21 mouse cellular contexts compared by ENCODE assay signal in the genomic region with DNA sequence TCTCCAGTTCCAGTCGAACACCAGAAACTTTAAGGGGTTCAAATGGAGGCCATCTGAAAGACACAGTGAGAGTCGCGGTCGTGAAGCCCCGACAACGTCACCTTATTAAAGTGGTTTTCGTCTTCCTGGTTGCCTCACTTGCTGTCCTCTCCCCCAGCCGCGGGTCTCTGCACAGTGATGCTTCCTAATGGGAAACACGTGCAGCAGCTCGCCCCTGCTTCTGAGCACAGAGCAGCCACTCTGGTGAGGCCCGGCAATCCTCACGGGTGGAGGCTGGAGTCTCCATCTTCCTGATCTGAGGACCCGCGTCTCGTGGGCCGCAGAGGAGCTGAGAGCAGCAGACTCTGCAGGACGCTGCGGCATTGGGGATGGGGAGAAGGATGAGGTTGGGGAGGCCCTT. TPM values are rescaled to one million over a fixed set of nuclear protein-coding genes. Genes with fewer than 3 reads are reported as not detected.
A peak's percentile ranks its signal among the peaks of the same experiment; 100 is the strongest.
DNase-seq lines count a peak whose midpoint lies in the region; ATAC-seq lines count a peak whose summit lies in the region.
"Had no signal": no experiment of that assay in that cellular context is flagged by ENCODE, and none has a peak within 500 bp of the region (broad histone marks: within the 10 kb centered on the region; RNA-seq: fewer than 3 reads in every experiment).

No protein-coding gene starts in this region.

- peak; percentile 61 for DNase-seq in forebrain, embryonic 11.5 days (ENCODE audit: low spot score)
- DNase-seq in forebrain, embryonic 14.5 days (ENCODE audit: low spot score): no peak
- DNase-seq in neural tube, embryonic 10.5 days (ENCODE audit: extremely low spot score, low spot score): peak; percentile 53
- DNase-seq in T-cell, adult 2 months (ENCODE audit: low spot score): no peak
- DNase-seq in left cerebral cortex, postnatal 4 days: no peak
- DNase-seq: adrenal gland, adult 8-10 months; cerebellum, adult 8-10 months; gastrocnemius, postnatal 10 days; kidney, adult 2 months; kidney, postnatal 4 days; lung, postnatal 10 days; right cerebral cortex, adult 18-20 months had no signal

- ATAC-seq in forebrain, embryonic 11.5 days (replicated peaks; ENCODE audit: low FRiP score): no peak
- ATAC-seq in forebrain, embryonic 14.5 days: no peak
- no peak for ATAC-seq in neural tube, embryonic 15.5 days (ENCODE audit: low FRiP score)
- no peak for ATAC-seq in hindbrain, embryonic 13.5 days (ENCODE audit: low FRiP score)
- no peak for ATAC-seq in kidney, embryonic 14.5 days (ENCODE audit: low FRiP score, low TSS enrichment)
- ATAC-seq: midbrain, embryonic 13.5 days had no signal

- no peaks in the 10 kb centered on the region for H3K36me3 ChIP-seq in forebrain, embryonic 11.5 days (ENCODE audit: control insufficient read depth, insufficient read depth, low read length)
- H3K36me3 ChIP-seq in forebrain, embryonic 14.5 days (ENCODE audit: control insufficient read depth, insufficient read depth, low read length): no peaks in the 10 kb centered on the region
- H3K36me3 ChIP-seq in neural tube, embryonic 15.5 days: no peaks in the 10 kb centered on the region
- no peaks in the 10 kb centered on the region for H3K36me3 ChIP-seq in hindbrain, embryonic 13.5 days
- H3K36me3 ChIP-seq in kidney, embryonic 14.5 days (ENCODE audit: control insufficient read depth, insufficient read depth, low read length): no peaks in the 10 kb centered on the region
- H3K36me3 ChIP-seq: forebrain, embryonic 15.5 days; heart, embryonic 13.5 days; hindbrain, embryonic 15.5 days; midbrain, embryonic 13.5 days had no signal

- no peak overlapping the region for H3K4me3 ChIP-seq in forebrain, embryonic 11.5 days (ENCODE audit: low read depth, low read length)
- no peak overlapping the region for H3K4me3 ChIP-seq in forebrain, embryonic 14.5 days (ENCODE audit: low read depth, low read length)
- no peak overlapping the region for H3K4me3 ChIP-seq in neural tube, embryonic 15.5 days (replicated peaks)
- no peak overlapping the region for H3K4me3 ChIP-seq in hindbrain, embryonic 13.5 days
- H3K4me3 ChIP-seq in kidney, embryonic 14.5 days (ENCODE audit: low read length): no peak overlapping the region
- H3K4me3 ChIP-seq: forebrain, embryonic 15.5 days; heart, embryonic 13.5 days; hindbrain, embryonic 15.5 days; midbrain, embryonic 13.5 days had no signal

- H3K27ac ChIP-seq in forebrain, embryonic 11.5 days (ENCODE audit: low read depth, low read length): no peak overlapping the region
- H3K27ac ChIP-seq in forebrain, embryonic 14.5 days (ENCODE audit: low read depth, low read length): no peak overlapping the region
- no peak overlapping the region for H3K27ac ChIP-seq in neural tube, embryonic 15.5 days (replicated peaks)
- no peak overlapping the region for H3K27ac ChIP-seq in hindbrain, embryonic 13.5 days
- no peak overlapping the region for H3K27ac ChIP-seq in kidney, embryonic 14.5 days (ENCODE audit: low read depth, low read length)
- H3K27ac ChIP-seq: forebrain, embryonic 15.5 days; heart, embryonic 13.5 days; hindbrain, embryonic 15.5 days; liver, embryonic 14.5 days; midbrain, embryonic 13.5 days had no signal

- H3K27me3 ChIP-seq in forebrain, embryonic 11.5 days (ENCODE audit: control insufficient read depth, insufficient read depth, low read length): no peaks in the 10 kb centered on the region
- no peaks in the 10 kb centered on the region for H3K27me3 ChIP-seq in forebrain, embryonic 14.5 days (replicated peaks; ENCODE audit: control insufficient read depth, insufficient read depth, low read length)
- no peaks in the 10 kb centered on the region for H3K27me3 ChIP-seq in neural tube, embryonic 15.5 days (replicated peaks)
- H3K27me3 ChIP-seq in hindbrain, embryonic 13.5 days: no peaks in the 10 kb centered on the region
- H3K27me3 ChIP-seq in kidney, embryonic 14.5 days (ENCODE audit: control insufficient read depth, insufficient read depth, low read length): no peaks in the 10 kb centered on the region
- H3K27me3 ChIP-seq: forebrain, embryonic 15.5 days; heart, embryonic 13.5 days; hindbrain, embryonic 15.5 days; midbrain, embryonic 13.5 days had no signal

- H3K9ac ChIP-seq in forebrain, embryonic 11.5 days (ENCODE audit: low read length): no peak overlapping the region
- no peak overlapping the region for H3K9ac ChIP-seq in forebrain, embryonic 14.5 days (ENCODE audit: low read length)
- H3K9ac ChIP-seq in neural tube, embryonic 15.5 days (replicated peaks): no peak overlapping the region
- 0 out of 2 replicates have a peak overlapping the region, but pooled peaks have one; percentile 24 for H3K9ac ChIP-seq in hindbrain, embryonic 13.5 days
- no peak overlapping the region for H3K9ac ChIP-seq in kidney, embryonic 14.5 days (ENCODE audit: low read depth, low read length)
- H3K9ac ChIP-seq: forebrain, embryonic 15.5 days; heart, embryonic 13.5 days; hindbrain, embryonic 15.5 days; liver, embryonic 14.5 days; midbrain, embryonic 13.5 days had no signal

- no peaks in the 10 kb centered on the region for H3K9me3 ChIP-seq in forebrain, embryonic 11.5 days (ENCODE audit: control insufficient read depth, low read length)
- H3K9me3 ChIP-seq in forebrain, embryonic 14.5 days (replicated peaks; ENCODE audit: control insufficient read depth, low read length): no peaks in the 10 kb centered on the region
- no peaks in the 10 kb centered on the region for H3K9me3 ChIP-seq in neural tube, embryonic 15.5 days (replicated peaks)
- H3K9me3 ChIP-seq in hindbrain, embryonic 13.5 days: no peaks in the 10 kb centered on the region
- H3K9me3 ChIP-seq in kidney, embryonic 14.5 days (ENCODE audit: control insufficient read depth, low read length): no peaks in the 10 kb centered on the region
- H3K9me3 ChIP-seq: forebrain, embryonic 15.5 days; heart, embryonic 13.5 days; hindbrain, embryonic 15.5 days; midbrain, embryonic 13.5 days had no signal

- no peaks in the 10 kb centered on the region for H3K4me1 ChIP-seq in forebrain, embryonic 11.5 days (replicated peaks; ENCODE audit: control insufficient read depth, insufficient read depth, low read length)
- H3K4me1 ChIP-seq in forebrain, embryonic 14.5 days (ENCODE audit: control insufficient read depth, insufficient read depth, low read length): no peaks in the 10 kb centered on the region
- peaks cover 16% of the 10 kb centered on the region; the same call in 1 of the 2 replicates for H3K4me1 ChIP-seq in neural tube, embryonic 15.5 days
- 0 out of 2 replicates have a peak, but pooled peaks cover 3% of the 10 kb centered on the region for H3K4me1 ChIP-seq in hindbrain, embryonic 13.5 days (replicated peaks)
- no peaks in the 10 kb centered on the region for H3K4me1 ChIP-seq in kidney, embryonic 14.5 days (ENCODE audit: control insufficient read depth, insufficient read depth, low read length)
- H3K4me1 ChIP-seq: forebrain, embryonic 15.5 days; midbrain, embryonic 13.5 days had no signal

- 68% methylated on average over 19 of the region's 19 CpGs for WGBS in forebrain, embryonic 11.5 days
- 79% methylated on average over 19 of the region's 19 CpGs for WGBS in forebrain, embryonic 14.5 days
- WGBS in neural tube, embryonic 15.5 days: 79% methylated on average over 19 of the region's 19 CpGs
- WGBS in hindbrain, embryonic 13.5 days: 63% methylated on average over 19 of the region's 19 CpGs
- WGBS in kidney, embryonic 14.5 days: 75% methylated on average over 19 of the region's 19 CpGs

- intact Hi-C loops in left cerebral cortex, postnatal 4 days (cut with DNase I): no loop called here

- no peak overlapping the region for H3K4me2 ChIP-seq in forebrain, embryonic 11.5 days (ENCODE audit: low read depth, low read length, severe bottlenecking)
- H3K4me2 ChIP-seq in forebrain, embryonic 14.5 days (ENCODE audit: low read length): no peak overlapping the region
- no peak overlapping the region for H3K4me2 ChIP-seq in neural tube, embryonic 15.5 days
- H3K4me2 ChIP-seq in hindbrain, embryonic 13.5 days: 0 out of 2 replicates have a peak overlapping the region, but pooled peaks have one; percentile 15
- no peak overlapping the region for H3K4me2 ChIP-seq in kidney, embryonic 14.5 days (replicated peaks; ENCODE audit: low read depth, low read length)
- H3K4me2 ChIP-seq: forebrain, embryonic 15.5 days; heart, embryonic 13.5 days; midbrain, embryonic 13.5 days had no signal

RNA-seq across cellular contexts. Expression of a gene that starts 11.1 kb away (rescaled TPM):
- 0.24 TPM in 1 of 2 replicates, not detected in the other for polyA plus RNA-seq in forebrain, embryonic 11.5 days (2014; fragmentation: Nextera tagmentation; extraction: Ambion mirVana)
- polyA plus RNA-seq in forebrain, embryonic 14.5 days (2014; fragmentation: Nextera tagmentation; extraction: Ambion mirVana): 0.37 TPM in 1 of 2 replicates, not detected in the other
- 0.19 and 0.35 TPM in 2 replicates for polyA plus RNA-seq in neural tube, embryonic 15.5 days (2015; fragmentation: Nextera tagmentation; extraction: Ambion mirVana)
- 0.12 and 0.18 TPM in 2 replicates for polyA plus RNA-seq in hindbrain, embryonic 13.5 days (2015; fragmentation: Nextera tagmentation; extraction: Ambion mirVana)
- total RNA-seq in left cerebral cortex, postnatal 4 days (2021): under 1 TPM; 0.42 to 0.72 TPM
- polyA plus RNA-seq in kidney, embryonic 14.5 days (2014; fragmentation: Nextera tagmentation; extraction: Ambion mirVana): 0.09 and 0.41 TPM in 2 replicates
- total RNA-seq: gastrocnemius, postnatal 10 days; neutrophil, adult 5-6 weeks had no signal
- polyA plus RNA-seq: heart, embryonic 13.5 days; kidney, adult 2 months; liver, embryonic 14.5 days had no signal

RNA-seq across cellular contexts. Expression of a gene that starts 49.2 kb away (rescaled TPM):
- polyA plus RNA-seq in forebrain, embryonic 11.5 days (2014; fragmentation: Nextera tagmentation; extraction: Ambion mirVana): 8.1 and 10.0 TPM in 2 replicates
- 2.2 and 2.5 TPM in 2 replicates for polyA plus RNA-seq in forebrain, embryonic 14.5 days (2014; fragmentation: Nextera tagmentation; extraction: Ambion mirVana)
- polyA plus RNA-seq in neural tube, embryonic 15.5 days (2015; fragmentation: Nextera tagmentation; extraction: Ambion mirVana): 3.3 and 7.8 TPM in 2 replicates
- 3.3 and 3.6 TPM in 2 replicates for polyA plus RNA-seq in hindbrain, embryonic 13.5 days (2015; fragmentation: Nextera tagmentation; extraction: Ambion mirVana)
- 1 to 10 TPM; 2.9 to 3.0 TPM for total RNA-seq in left cerebral cortex, postnatal 4 days (2021)
- polyA plus RNA-seq in kidney, embryonic 14.5 days (2014; fragmentation: Nextera tagmentation; extraction: Ambion mirVana): 16.3 and 21.1 TPM in 2 replicates

Comparison
In these comparisons a context has a peak if more than half of its experiments do, and no peak if none do; other contexts are left out.
1. DNase-seq: peak in forebrain, embryonic 11.5 days (single experiment) and neural tube, embryonic 10.5 days (single experiment); none in forebrain, embryonic 14.5 days (single experiment), T-cell, adult 2 months (single experiment) and left cerebral cortex, postnatal 4 days (single experiment).